Mouse (Mus musculus): ENCODE measurements around the gene Mycbpap. TPM values are rescaled to one million over a fixed set of nuclear protein-coding genes. Genes with fewer than 3 reads are reported as not detected.

Mycbpap gene
- total RNA-seq, 2 experiments from 2014 or later = not detected

GRCm38 (mm10) chr11:94457001-94457400, 64.5 kb downstream of the Mycbpap start:
- DNase-seq = no peak
- intact Hi-C loops (cut with DNase I) = no loop called here

- no peak for DNase-seq
- intact Hi-C loops (cut with DNase I) = no loop called here
These were observed 65.2 kb downstream of the Mycbpap start for GRCm38 (mm10) chr11:94456347-94456746.

- intact Hi-C loops (cut with DNase I) = no loop called here
- no peak for DNase-seq
These were observed 66.3 kb downstream of the Mycbpap start for GRCm38 (mm10) chr11:94455161-94455820.

- DNase-seq = no peak
- intact Hi-C loops (cut with DNase I) = no loop called here
These were observed 66.8 kb downstream of the Mycbpap start for GRCm38 (mm10) chr11:94454756-94455155.

Other genes starting within 250 kb of the Mycbpap start
- not detected for gene Gm21885, start 239.9 kb downstream of the Mycbpap start, total RNA-seq (2021)
- gene Luc7l3, start 199.8 kb downstream of the Mycbpap start, total RNA-seq (2021) = 10 to 100 TPM; 29.6 to 36.5 TPM
- gene Ankrd40, start 193.7 kb downstream of the Mycbpap start, total RNA-seq (2021) = 100 to 1,000 TPM; 195 to 201 TPM
- under 1 TPM; 0.47 to 0.48 TPM for gene Abcc3, start 128.7 kb downstream of the Mycbpap start, total RNA-seq (2021)
- 1 to 10 TPM; 2.0 to 3.0 TPM for gene Cacna1g, start 47.5 kb downstream of the Mycbpap start, total RNA-seq (2021)
- gene Spata20, start 35.6 kb downstream of the Mycbpap start, total RNA-seq (2021) = not detected
- under 1 TPM; 0.12 to 0.31 TPM for gene Epn3, start 21.8 kb downstream of the Mycbpap start, total RNA-seq (2021)
- gene Rsad1, start 27.5 kb upstream of the Mycbpap start, total RNA-seq (2021) = 1 to 10 TPM; 3.3 to 3.9 TPM
- gene Chad, start 43.3 kb upstream of the Mycbpap start, total RNA-seq (2021) = 10 to 100 TPM; 14.7 to 16.3 TPM
- gene Acsf2, start 80.1 kb upstream of the Mycbpap start, total RNA-seq (2021) = 1 to 10 TPM; 2.1 to 3.1 TPM
- gene Lrrc59, start 108.0 kb upstream of the Mycbpap start, total RNA-seq (2021) = 10 to 100 TPM; 31.3 to 31.4 TPM
- gene Mrpl27, start 132.0 kb upstream of the Mycbpap start, total RNA-seq (2021) = 10 to 100 TPM; 45.0 to 50.1 TPM
- gene Eme1, start 132.2 kb upstream of the Mycbpap start, total RNA-seq (2021) = under 1 TPM in 1 of 2 experiments, not detected in 1; 0.26 TPM
- gene Xylt2, start 155.8 kb upstream of the Mycbpap start, total RNA-seq (2021) = 1 to 10 TPM; 3.2 to 4.5 TPM
- gene Gm11541, start 182.8 kb upstream of the Mycbpap start, total RNA-seq (2021) = not detected
- under 1 TPM; 0.77 to 0.79 TPM for gene Cdc34b, start 220.0 kb upstream of the Mycbpap start, total RNA-seq (2021)